Mouse (Mus musculus) erythroblast, adult 5-6 weeks (primary cell): ENCODE results near the gene Numa1. TPM values are rescaled to one million over a fixed set of nuclear protein-coding genes. Genes with fewer than 3 reads are reported as not detected.
"Not testable (repeated sequence)": the region's sequence is repeated elsewhere in the genome, so short reads cannot be mapped to it uniquely, and the experiment has no call there.

Source experiments
- ATAC-seq: replicated peaks from 2 replicates; pipeline ENCODE4 v1.8.0; 2016; ENCODE audit warnings: moderate number of reproducible peaks, mild to moderate bottlenecking, moderate TSS enrichment, inconsistent platforms; ENCODE audit not compliant: poor library complexity, low FRiP score, severe bottlenecking
- total RNA-seq, 2 experiments: library from RNA; stranded (forward) in 1 of 2; stranded (reverse) in 1 of 2; fragments of 150-400 nt in 1 of 2; fragments of 200-764, 138-1000 nt in 1 of 2; gene quantifications; 2 replicates each; pipeline versions ENCODE4 v1.2.3 to v1.2.4; 2015 to 2017; ENCODE audit warnings: low replicate concordance in 2 of 2

Gene Numa1
- total RNA-seq, 2 experiments from 2014 or later = 22.3 to 64.5 TPM

DNA sequence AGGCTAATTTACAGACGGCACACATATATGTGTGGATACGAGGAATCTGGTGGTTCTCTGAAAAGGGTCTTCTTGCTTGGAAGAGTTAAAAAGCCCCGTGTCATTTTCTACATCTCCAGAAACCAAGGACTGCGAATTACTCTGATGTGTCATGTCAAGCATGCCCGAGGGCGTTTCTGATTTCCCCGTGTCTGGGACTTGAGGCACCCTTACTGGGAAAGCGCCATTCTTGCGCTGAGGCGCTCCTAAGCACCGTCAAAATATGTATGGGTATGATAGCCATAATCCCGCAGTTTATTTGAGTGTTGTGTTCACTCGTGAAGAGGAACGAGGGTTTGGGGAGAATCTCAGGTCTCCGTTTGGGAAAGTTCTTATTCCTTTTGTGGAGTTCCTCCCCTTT lies 611 bp upstream of the Numa1 start:
- peak; percentile 64 for ATAC-seq

DNA sequence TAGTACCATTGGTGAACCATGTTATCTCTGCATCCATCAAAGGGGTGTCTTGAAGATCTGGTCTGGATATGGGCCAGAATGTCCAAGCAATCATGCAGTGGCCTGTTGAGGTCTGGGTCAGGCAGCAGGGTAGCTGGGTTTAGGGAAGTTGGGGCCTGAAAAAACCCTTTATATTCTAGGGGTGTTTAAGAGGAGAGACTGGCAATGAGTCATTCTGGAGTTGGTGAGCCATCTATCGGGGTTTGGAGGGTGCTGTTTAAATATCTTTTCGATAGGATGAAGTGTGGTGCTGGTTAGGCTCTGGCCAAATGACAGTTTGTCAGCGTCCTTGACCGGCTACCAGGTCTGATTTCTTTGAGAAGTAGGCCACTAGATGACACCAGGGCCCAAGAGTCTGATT lies 2.0 kb downstream of the Numa1 start:
- ATAC-seq = no peak

- no peak for ATAC-seq
These were observed 3.1 kb downstream of the Numa1 start for GRCm38 (mm10) chr7:101936996-101937395.

DNA sequence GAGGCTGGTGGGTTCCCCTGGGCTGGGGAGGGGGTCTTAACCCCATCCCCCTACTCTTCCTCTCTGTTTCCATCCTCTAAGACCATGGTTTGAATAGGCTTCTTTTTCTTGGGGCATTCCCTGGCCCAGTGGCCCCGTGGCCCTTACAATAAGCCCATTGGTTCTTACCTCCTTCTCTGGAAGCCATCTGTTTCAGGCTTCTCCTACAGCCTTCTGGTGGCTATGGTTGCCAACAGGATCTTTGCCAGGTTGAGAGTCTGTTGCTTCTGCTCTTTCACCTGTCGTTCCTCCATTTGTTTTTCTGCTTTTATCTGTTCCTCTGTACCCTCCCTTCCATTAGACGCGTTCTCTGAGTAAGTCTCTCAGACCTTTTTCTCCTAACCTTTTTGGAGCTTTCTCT lies 3.7 kb downstream of the Numa1 start:
- no peak for ATAC-seq

- no peak for ATAC-seq
These were observed 4.4 kb downstream of the Numa1 start for GRCm38 (mm10) chr7:101938348-101938747.

- no peak for ATAC-seq
These were observed 5.8 kb downstream of the Numa1 start for GRCm38 (mm10) chr7:101939758-101940157.

DNA sequence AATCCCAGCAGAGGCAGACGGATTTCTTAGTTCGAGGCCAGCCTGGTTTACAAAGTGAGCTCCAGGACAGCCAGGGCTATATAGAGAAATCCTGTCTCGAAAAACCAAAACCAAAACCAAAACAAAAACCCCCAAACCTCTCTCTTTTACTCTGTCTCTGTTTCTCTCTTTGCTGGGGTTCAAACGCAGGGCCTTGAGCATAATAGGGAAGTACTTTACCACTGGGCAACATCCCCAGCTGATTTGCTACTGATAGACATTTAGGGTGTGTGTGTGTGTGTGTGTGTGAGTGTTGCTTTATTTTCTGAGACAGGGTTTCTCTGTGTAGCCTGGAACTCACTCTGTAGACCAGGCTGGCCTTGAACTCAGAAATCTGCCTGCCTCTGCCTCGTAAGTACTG lies 15.1 kb downstream of the Numa1 start:
- ATAC-seq = not testable (repeated sequence)

DNA sequence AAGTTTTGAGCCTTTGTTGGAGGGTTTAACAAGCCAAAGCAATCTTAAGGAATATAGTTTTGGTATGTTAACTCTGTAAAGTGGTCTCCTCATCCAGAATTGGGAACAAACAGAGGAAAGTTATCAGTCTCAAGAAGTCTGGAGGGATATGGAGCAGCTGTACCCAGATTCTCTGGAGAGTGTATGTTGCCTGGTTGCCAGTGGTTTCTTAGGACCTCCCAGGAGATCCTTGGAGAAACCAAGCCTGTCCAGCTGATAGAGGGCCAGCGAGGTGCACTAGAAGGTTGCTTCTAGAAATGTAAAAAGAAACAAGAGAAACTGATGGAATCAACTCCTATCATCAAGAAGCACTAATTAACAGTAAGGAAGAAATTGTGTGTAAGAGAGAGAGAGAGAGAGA lies 17.7 kb downstream of the Numa1 start:
- ATAC-seq = no peak

GRCm38 (mm10) chr7:101952098-101952497 lies 18.2 kb downstream of the Numa1 start:
- no peak for ATAC-seq

DNA sequence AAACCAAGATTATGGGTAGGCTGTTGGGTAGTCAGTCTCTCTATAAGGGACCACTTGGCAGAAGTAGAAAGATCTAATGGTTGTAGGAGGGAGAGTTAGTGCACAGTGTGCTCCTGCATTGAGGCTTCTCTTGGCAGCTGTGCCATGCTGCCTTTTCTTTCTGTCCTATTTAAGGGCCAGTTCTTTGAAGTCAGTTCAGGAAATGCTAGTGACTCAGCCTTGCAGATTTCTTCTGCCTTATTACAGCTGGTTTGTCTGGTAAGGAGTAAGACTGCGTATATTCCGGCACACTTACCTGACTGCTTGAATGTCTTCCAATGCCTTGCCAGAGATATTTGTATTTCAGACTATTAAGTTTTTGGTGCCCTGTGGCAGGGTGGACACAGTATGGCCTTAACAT lies 20.3 kb downstream of the Numa1 start:
- no peak for ATAC-seq

DNA sequence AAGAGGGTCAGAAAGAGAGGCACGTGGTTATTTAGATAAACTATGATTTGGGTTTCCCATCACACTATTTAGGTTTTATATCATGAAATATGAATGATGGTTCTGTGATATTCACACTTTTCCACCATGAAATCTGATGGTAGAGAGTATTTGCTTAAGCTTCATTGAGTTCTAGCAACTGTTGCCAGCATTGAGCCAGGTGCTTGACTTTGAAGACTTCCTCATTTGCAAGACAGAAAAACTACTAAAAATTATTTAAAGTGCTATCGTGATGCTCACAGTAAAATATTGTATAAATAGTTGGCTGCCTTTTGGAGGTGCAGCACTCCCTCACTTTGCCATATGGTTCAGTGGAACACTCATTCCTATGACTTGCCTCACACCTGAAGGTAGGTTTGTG lies 21.4 kb downstream of the Numa1 start:
- ATAC-seq = no peak

DNA sequence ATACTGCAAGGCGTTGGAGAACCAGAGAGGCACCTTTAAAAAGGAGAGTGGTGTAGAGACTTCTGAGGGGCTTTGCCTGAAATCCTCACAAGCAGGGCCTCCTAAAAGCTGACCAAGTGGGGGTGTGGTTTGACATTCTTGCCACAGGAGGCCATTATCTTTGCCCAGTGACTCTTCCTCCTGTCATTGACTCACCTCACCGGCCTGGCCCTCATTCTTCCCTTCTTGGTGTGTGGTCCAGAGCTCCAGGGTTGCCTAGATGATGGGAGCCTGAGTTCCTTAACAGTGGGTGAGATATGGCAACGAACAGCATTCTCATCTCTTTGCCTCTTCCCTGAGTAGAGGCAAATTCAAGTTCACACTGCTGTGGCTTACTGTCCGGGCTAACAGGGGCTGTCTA lies 22.0 kb downstream of the Numa1 start:
- no peak for ATAC-seq

- no peak for ATAC-seq
These were observed 22.6 kb downstream of the Numa1 start for GRCm38 (mm10) chr7:101956481-101956880.

GRCm38 (mm10) chr7:101956911-101957310 lies 23.0 kb downstream of the Numa1 start:
- ATAC-seq = no peak

- no peak for ATAC-seq
These were observed 28.9 kb downstream of the Numa1 start for GRCm38 (mm10) chr7:101962829-101963228.

GRCm38 (mm10) chr7:101963621-101964020 lies 29.7 kb downstream of the Numa1 start:
- no peak for ATAC-seq

GRCm38 (mm10) chr7:101964551-101964950 lies 30.6 kb downstream of the Numa1 start:
- ATAC-seq = no peak

DNA sequence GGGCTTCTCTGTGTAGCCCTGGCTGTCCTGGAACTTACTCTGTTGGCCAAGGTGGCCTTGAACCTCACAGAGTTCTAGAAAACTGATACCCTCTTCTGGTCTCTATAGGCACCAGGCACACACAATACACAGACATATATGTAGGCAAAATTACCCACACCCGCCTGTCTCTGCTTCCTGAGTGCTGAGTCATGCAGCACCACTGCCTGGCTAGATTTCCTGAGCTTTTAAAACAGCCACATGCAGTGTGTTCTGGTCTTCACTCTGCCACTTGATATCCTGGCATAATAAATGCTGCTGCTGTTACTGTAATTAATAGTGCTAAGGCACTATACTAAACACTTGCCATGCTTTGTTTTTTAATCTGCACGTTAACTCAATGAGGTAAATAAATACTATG lies 31.7 kb downstream of the Numa1 start:
- peak; percentile 73 for ATAC-seq

DNA sequence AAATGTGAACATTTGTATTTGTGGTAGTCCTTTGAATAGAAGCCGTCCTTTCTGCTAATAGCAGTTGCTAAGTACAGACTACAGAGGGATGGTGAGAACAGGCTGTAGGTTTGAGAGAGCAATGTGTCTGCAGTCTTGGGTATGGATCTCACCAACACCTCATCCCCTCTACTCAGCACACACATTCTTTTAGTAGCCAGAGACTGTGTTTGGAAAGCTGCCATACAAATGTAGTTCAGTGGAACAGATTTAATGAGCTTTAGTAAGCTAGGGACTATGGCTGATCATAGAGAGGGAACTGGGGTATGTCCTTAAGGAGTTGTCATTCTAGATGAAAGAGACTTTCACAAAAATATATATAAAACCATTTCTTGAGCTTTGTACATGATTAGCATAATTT lies 33.3 kb downstream of the Numa1 start:
- ATAC-seq = no peak

DNA sequence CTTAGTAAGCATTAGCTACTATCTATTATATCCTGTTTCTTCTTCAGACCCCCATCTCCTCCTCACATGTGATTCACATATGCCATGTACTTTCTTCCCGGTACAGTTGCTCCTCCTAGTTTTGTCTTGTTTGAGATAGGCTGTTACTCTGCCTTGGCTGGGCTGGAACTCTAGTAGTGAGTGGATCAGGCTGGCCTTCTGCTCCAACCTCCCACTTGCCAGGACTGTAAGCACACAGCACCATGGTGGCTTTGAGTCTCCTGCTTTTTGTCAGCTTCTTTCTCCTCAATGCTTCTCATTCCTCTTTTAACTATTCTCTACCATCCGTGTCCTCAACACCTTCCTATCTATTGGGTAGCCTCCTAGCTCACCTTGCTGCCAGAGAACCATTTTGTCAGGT lies 34.8 kb downstream of the Numa1 start:
- no peak for ATAC-seq

GRCm38 (mm10) chr7:101969694-101970428 lies 36.0 kb downstream of the Numa1 start:
- peak; percentile 56 for ATAC-seq

- ATAC-seq = peak; percentile 58
These were observed 36.5 kb downstream of the Numa1 start for GRCm38 (mm10) chr7:101970429-101970775.
